Mouse (Mus musculus): ENCODE data around the gene Ttll1. TPM values are rescaled to one million over a fixed set of nuclear protein-coding genes. Genes with fewer than 3 reads are reported as not detected.
A peak's percentile ranks its signal among the peaks of the same experiment; 100 is the strongest.

Gene Ttll1
- polyA plus RNA-seq, 1 experiment from 2014 or later: 74.7 TPM

DNA sequence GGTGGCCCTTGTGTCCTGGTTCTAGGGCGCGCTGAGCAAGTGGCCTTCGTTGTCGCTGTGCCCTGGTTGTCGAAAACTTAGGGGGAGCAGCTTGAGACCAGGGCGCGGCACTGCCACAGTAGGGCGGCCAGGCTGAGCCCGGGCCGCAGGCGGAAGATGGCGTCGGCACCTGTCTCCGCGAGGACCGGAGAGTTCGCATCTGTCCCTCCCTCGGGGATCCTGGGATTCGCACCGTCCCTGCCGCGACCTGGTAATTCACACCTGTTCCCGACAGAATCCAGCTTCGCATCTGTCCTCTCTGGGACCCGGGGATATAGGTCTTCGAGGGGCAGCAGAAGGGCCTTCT is 16.4 kb upstream of the Ttll1 start:
- H3K4me2 ChIP-seq (replicated peaks): peak overlapping the region; percentile 80
- DNase-seq (ENCODE audit: low spot score): no peak
- peak overlapping the region; percentile 40 for H3K4me3 ChIP-seq (replicated peaks; ENCODE audit: low read length)
- peaks cover 32% of the 10 kb centered on the region for H3K27me3 ChIP-seq (ENCODE audit: control insufficient read depth, insufficient read depth, low read length)
- H3K36me3 ChIP-seq (replicated peaks; ENCODE audit: control insufficient read depth, insufficient read depth): no peaks in the 10 kb centered on the region
- no peak for ATAC-seq (ENCODE audit: low FRiP score)
- no peak overlapping the region for H3K27ac ChIP-seq
- H3K9ac ChIP-seq: peak overlapping the region; percentile 28
- WGBS: 2% methylated on average over 26 of the region's 26 CpGs
- peaks cover 10% of the 10 kb centered on the region; the same call in 1 of the 2 replicates for H3K4me1 ChIP-seq (replicated peaks; ENCODE audit: control insufficient read depth, insufficient read depth, low read length)
- H3K9me3 ChIP-seq (ENCODE audit: control insufficient read depth, low read length): no peaks in the 10 kb centered on the region

- no peaks in the 10 kb centered on the region for H3K9me3 ChIP-seq (ENCODE audit: control insufficient read depth, low read length)
- peak within 1 kb of the TSS; percentile 80 for H3K4me2 ChIP-seq (replicated peaks)
- WGBS: under 1% methylated on average over 45 of the region's 45 CpGs
- peak within 1 kb of the TSS; percentile 40 for H3K4me3 ChIP-seq (replicated peaks; ENCODE audit: low read length)
- DNase-seq (ENCODE audit: low spot score) (peak; percentile 36), ATAC-seq (ENCODE audit: low FRiP score) (no peak)
- H3K4me1 ChIP-seq (replicated peaks; ENCODE audit: control insufficient read depth, insufficient read depth, low read length): peaks cover 10% of the 10 kb centered on the region; the same call in 1 of the 2 replicates
- H3K27me3 ChIP-seq (ENCODE audit: control insufficient read depth, insufficient read depth, low read length): peaks cover 32% of the 10 kb centered on the region
- peak within 1 kb of the TSS; percentile 28 for H3K9ac ChIP-seq
- H3K36me3 ChIP-seq (replicated peaks; ENCODE audit: control insufficient read depth, insufficient read depth): no peaks in the 10 kb centered on the region
- H3K27ac ChIP-seq: no peak within 1 kb of the TSS
Measured at GRCm38 (mm10) chr15:83526424-83527091, 15.9 kb upstream of the Ttll1 start, which contains the start of gene Bik. TSS of gene Bik (plus strand) at chr15:83526862.

- Histone ChIP-seq H3K4me2 (replicated peaks) (no peak overlapping the region), H3K27ac (no peak overlapping the region), H3K4me3 (replicated peaks; ENCODE audit: low read length) (no peak overlapping the region), H3K36me3 (replicated peaks; ENCODE audit: control insufficient read depth, insufficient read depth) (no peaks in the 10 kb centered on the region), H3K9me3 (ENCODE audit: control insufficient read depth, low read length) (no peaks in the 10 kb centered on the region), H3K4me1 (replicated peaks; ENCODE audit: control insufficient read depth, insufficient read depth, low read length) (peaks cover 10% of the 10 kb centered on the region; the same call in 1 of the 2 replicates), H3K9ac (no peak overlapping the region), H3K27me3 (ENCODE audit: control insufficient read depth, insufficient read depth, low read length) (peaks cover 32% of the 10 kb centered on the region)
- WGBS: 73% methylated on average over 3 of the region's 3 CpGs
- no peak for DNase-seq (ENCODE audit: low spot score)
- ATAC-seq (ENCODE audit: low FRiP score): no peak
Measured at GRCm38 (mm10) chr15:83524333-83524729, 13.6 kb upstream of the Ttll1 start.

- 42% methylated on average over 14 of the region's 14 CpGs for WGBS
- Histone ChIP-seq H3K36me3 (replicated peaks; ENCODE audit: control insufficient read depth, insufficient read depth) (no peaks in the 10 kb centered on the region), H3K4me1 (replicated peaks; ENCODE audit: control insufficient read depth, insufficient read depth, low read length) (peaks cover 10% of the 10 kb centered on the region; the same call in 1 of the 2 replicates), H3K9ac (0 out of 2 replicates have a peak overlapping the region, but pooled peaks have one; percentile 8), H3K9me3 (ENCODE audit: control insufficient read depth, low read length) (no peaks in the 10 kb centered on the region), H3K27me3 (ENCODE audit: control insufficient read depth, insufficient read depth, low read length) (peaks cover 32% of the 10 kb centered on the region), H3K27ac (no peak overlapping the region), H3K4me2 (replicated peaks) (no peak overlapping the region), H3K4me3 (replicated peaks; ENCODE audit: low read length) (no peak overlapping the region)
- no peak for DNase-seq (ENCODE audit: low spot score)
- ATAC-seq (ENCODE audit: low FRiP score): no peak
Measured at GRCm38 (mm10) chr15:83523638-83524332, 13.1 kb upstream of the Ttll1 start.

DNA sequence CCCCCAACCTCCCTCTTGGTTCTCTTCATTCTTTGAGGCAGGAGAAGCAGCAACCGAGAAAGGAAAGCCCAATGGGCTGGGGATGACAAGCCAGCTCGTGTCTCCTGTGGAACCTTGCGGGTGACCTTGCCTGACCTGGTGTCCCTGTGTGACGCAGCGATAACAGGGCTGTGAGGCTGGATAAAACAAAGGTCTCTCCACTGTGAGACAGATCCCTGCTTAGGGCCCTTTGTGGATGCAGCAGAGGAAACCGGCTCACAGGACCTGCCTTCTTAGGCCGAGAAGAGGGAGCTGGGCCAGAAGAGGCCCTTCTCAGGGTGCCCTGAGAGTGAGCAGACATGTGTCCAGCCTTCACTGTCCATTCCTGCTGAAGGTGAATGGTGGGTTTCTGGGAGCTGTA is 12.5 kb upstream of the Ttll1 start:
- H3K27me3 ChIP-seq (ENCODE audit: control insufficient read depth, insufficient read depth, low read length): peaks cover 31% of the 10 kb centered on the region
- no peak overlapping the region for H3K4me3 ChIP-seq (replicated peaks; ENCODE audit: low read length)
- H3K9ac ChIP-seq: 0 out of 2 replicates have a peak overlapping the region, but pooled peaks have one; percentile 8
- H3K27ac ChIP-seq: no peak overlapping the region
- no peak overlapping the region for H3K4me2 ChIP-seq (replicated peaks)
- peaks cover 10% of the 10 kb centered on the region; the same call in 1 of the 2 replicates for H3K4me1 ChIP-seq (replicated peaks; ENCODE audit: control insufficient read depth, insufficient read depth, low read length)
- DNase-seq (ENCODE audit: low spot score): no peak
- ATAC-seq (ENCODE audit: low FRiP score): no peak
- WGBS: 11% methylated on average over 7 of the region's 7 CpGs
- H3K36me3 ChIP-seq (replicated peaks; ENCODE audit: control insufficient read depth, insufficient read depth): no peaks in the 10 kb centered on the region
- H3K9me3 ChIP-seq (ENCODE audit: control insufficient read depth, low read length): no peaks in the 10 kb centered on the region

DNA sequence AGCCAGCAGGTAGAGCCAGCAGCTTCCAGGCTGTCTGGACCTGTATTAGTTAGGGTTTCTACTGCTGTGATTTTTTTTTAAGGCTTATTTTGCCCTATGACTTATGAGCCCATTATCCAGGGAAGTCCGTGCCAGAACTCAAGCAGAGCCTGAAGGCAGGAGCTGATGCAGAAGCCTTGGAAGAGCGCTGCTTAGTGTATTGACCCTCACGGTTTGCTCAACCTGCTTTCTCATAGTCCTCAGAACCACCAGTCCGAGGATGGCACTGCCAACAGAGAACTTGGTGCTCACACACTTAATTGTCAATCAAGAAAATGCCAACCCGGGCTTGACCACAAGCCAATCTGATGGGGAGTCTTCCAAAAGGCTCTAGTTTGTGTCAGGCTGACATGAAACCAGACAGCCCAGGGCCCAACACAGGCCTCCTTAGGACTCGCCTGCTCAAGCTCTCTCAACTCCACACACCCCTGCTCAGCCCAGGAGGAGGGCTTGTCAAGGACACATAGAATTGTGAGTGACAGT is 10.2 kb upstream of the Ttll1 start:
- WGBS: 88% methylated on average over 6 of the region's 6 CpGs
- Histone ChIP-seq H3K9me3 (ENCODE audit: control insufficient read depth, low read length) (no peaks in the 10 kb centered on the region), H3K27me3 (ENCODE audit: control insufficient read depth, insufficient read depth, low read length) (peaks cover 9% of the 10 kb centered on the region), H3K27ac (no peak overlapping the region), H3K4me1 (replicated peaks; ENCODE audit: control insufficient read depth, insufficient read depth, low read length) (peaks cover 10% of the 10 kb centered on the region; the same call in 1 of the 2 replicates), H3K9ac (no peak overlapping the region), H3K4me2 (replicated peaks) (no peak overlapping the region), H3K36me3 (replicated peaks; ENCODE audit: control insufficient read depth, insufficient read depth) (no peaks in the 10 kb centered on the region), H3K4me3 (replicated peaks; ENCODE audit: low read length) (no peak overlapping the region)
- DNase-seq (ENCODE audit: low spot score) (no peak), ATAC-seq (ENCODE audit: low FRiP score) (no peak)

DNA sequence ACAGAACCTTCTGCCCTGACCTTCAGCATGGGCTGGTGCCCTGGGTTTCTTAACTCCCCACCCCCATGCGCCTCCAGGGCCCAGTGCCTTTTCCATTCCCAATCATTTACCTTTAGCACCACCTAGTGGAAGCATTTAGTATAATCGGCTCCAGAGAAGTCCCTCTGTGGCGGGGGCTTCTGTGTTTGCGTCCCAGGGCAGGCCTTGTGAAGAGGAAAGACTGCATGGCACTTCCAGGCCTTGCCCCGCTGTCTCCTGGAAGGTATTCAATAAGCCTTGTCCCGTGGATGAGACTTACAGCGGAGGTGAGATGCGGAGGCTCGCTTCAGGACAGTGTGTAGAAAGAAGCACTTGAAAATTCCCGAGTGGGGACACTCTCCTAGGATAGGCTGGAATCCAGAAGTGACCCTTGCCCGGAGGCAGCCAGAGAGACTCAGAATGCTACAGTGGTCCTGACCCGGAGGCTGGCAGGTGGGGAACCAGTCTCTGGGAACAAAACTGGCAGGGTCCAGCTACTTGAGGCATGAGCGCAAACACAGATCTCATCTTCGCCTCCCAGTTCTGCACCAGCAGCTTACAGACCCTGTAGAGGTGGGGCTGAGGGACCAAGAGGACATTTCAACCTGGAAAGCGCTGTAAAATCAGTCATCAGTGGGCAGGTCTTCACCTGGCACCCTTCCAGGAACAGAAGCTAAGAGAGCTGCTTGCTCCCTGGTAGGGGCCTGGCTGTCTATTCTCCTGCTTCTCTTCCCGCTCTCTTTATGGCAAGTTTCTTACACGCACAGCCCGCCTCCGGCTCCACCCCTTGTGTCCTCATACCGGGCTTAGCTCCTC is 7.7 kb upstream of the Ttll1 start:
- Histone ChIP-seq H3K4me3 (replicated peaks; ENCODE audit: low read length) (no peak overlapping the region), H3K4me1 (replicated peaks; ENCODE audit: control insufficient read depth, insufficient read depth, low read length) (peaks cover 5% of the 10 kb centered on the region; the same call in 1 of the 2 replicates), H3K4me2 (replicated peaks) (no peak overlapping the region), H3K9me3 (ENCODE audit: control insufficient read depth, low read length) (no peaks in the 10 kb centered on the region), H3K36me3 (replicated peaks; ENCODE audit: control insufficient read depth, insufficient read depth) (no peaks in the 10 kb centered on the region), H3K27ac (no peak overlapping the region), H3K9ac (no peak overlapping the region), H3K27me3 (ENCODE audit: control insufficient read depth, insufficient read depth, low read length) (no peaks in the 10 kb centered on the region)
- 35% methylated on average over 20 of the region's 20 CpGs for WGBS
- ATAC-seq (ENCODE audit: low FRiP score) (peak; percentile 34; the same call in 1 of the 2 replicates), DNase-seq (ENCODE audit: low spot score) (peak; percentile 84)

DNA sequence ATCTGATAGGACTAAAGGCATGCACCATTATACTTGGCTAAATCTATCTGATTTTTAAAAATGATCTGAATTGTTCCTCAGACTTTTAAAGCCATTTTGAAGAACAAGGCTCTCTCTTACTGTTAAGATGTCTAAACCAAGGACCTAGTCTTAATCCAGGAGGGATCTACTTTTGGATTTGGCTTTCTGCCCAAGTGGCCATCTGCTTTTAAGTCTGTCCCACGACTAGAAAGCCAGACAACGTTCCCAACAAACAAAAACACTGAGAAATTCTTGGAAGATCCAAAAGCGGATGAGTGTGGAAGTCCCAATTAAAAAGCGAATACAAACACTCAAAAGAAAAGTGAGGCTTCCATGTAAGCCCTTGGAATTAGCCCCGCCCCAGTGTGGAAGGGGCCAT is 4.3 kb upstream of the Ttll1 start:
- Histone ChIP-seq H3K27ac (no peak overlapping the region), H3K27me3 (ENCODE audit: control insufficient read depth, insufficient read depth, low read length) (no peaks in the 10 kb centered on the region), H3K4me3 (replicated peaks; ENCODE audit: low read length) (no peak overlapping the region), H3K9me3 (ENCODE audit: control insufficient read depth, low read length) (no peaks in the 10 kb centered on the region), H3K36me3 (replicated peaks; ENCODE audit: control insufficient read depth, insufficient read depth) (no peaks in the 10 kb centered on the region), H3K4me1 (replicated peaks; ENCODE audit: control insufficient read depth, insufficient read depth, low read length) (0 out of 2 replicates have a peak, but pooled peaks cover 1% of the 10 kb centered on the region), H3K9ac (no peak overlapping the region), H3K4me2 (replicated peaks) (no peak overlapping the region)
- no peak for ATAC-seq (ENCODE audit: low FRiP score)
- no peak for DNase-seq (ENCODE audit: low spot score)
- WGBS: 75% methylated on average over 5 of the region's 5 CpGs
